Mouse (Mus musculus) layer of hippocampus, adult 8-10 months (tissue): Measurements from ENCODE around the gene Aagab. TPM values are rescaled to one million over a fixed set of nuclear protein-coding genes. Genes with fewer than 3 reads are reported as not detected.

Experiments used
- DNase-seq, 2 experiments: peaks; one replicate each; pipeline ENCODE4 v3.0.0; 2022; ENCODE audit warnings: low spot score in 2 of 2
- total RNA-seq, 4 experiments: library from RNA; stranded (reverse); gene quantifications; 2 replicates each; pipeline ENCODE4 v1.2.4; 2022

Gene Aagab
- total RNA-seq, 4 experiments from 2014 or later, result 50.0 to 62.6 (median 61.7) TPM

DNA sequence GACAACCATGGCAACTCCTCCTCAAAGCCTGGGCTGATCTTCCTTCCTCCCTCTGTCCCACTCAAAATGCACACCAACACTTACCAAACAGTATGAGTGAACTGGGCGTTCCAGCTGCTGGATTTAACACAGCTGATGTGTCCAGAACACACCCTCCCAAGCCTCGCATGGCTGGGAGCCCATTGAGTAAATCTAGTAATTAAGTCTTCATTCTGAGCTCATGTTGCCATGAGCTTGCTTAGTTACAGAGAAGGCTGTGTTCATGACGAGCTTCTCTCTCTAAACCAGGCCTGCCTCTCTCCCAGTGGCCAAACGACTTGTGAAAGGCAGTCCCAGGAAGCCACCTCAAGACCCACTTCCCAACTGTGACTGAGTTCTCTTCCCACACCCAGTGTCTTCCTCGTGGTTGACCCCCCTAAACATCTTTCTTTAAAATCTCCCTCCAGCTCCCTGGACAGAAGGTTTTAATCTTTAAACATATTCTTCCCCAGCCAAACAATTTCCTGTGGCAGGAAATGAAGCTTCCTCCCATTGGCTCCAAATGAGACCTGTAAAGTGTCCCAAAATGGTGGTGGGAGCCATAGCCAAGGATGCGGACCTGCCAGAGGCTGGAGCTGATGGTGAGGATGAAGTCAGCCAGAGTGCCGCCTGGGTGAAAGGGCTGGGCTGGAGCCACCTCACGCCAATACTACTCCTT, 70.5 kb downstream of the Aagab start:
- no peak for DNase-seq

DNA sequence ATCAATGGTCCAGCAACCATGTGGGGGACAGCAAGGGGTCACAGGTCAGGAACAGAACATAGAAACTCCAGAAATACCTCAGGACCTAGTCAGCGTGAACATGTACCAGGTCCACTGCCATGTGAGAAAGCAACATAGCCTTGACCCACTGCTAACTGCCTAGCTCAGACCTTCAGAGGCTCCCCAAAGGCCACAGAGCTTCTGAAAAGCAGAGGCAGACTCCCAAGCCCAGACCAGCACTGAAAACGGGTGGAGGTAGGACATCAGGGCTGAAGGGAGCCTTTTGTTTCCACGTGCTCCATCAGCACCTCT, 71.0 kb downstream of the Aagab start:
- no peak for DNase-seq

DNA sequence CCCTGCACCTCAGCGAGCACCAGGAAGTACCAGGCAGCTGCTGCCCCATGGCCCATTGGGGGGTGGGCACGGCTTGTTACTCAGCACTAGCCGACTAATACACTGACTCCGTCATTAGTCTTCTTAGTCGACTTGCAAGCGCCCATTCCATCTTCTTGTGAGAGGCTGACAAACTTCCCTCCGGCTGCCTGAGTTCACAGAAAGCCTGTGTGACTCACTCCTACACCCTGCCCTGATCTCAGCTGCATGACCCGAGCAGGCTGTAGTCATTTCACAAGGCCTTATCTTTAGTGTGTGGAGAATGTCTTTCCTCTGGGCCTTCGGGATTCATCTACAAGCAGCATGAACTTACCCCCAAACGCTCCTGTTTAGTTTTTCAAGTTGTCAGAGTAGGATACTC, 72.2 kb downstream of the Aagab start:
- no peak for DNase-seq

DNA sequence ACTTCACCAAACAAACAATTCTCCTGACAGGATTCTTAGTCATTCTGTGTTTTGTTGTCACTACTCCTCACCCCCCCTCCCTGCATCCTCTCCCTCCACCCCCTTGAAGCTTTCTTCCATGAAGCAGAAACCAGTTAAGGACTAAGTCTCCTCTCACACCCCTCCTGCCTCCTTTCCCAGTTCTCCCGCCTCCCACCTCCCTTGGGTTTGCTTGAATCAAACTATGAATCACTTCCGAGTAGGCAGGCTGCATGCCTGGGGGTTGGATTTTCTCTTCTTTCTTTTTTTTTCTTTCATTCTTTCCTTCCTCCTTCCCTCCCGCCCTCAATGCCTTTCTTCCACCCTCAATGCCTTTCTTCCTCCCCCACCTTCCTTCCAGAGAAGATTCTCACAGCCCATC, 75.2 kb downstream of the Aagab start:
- DNase-seq, result no peak

DNA sequence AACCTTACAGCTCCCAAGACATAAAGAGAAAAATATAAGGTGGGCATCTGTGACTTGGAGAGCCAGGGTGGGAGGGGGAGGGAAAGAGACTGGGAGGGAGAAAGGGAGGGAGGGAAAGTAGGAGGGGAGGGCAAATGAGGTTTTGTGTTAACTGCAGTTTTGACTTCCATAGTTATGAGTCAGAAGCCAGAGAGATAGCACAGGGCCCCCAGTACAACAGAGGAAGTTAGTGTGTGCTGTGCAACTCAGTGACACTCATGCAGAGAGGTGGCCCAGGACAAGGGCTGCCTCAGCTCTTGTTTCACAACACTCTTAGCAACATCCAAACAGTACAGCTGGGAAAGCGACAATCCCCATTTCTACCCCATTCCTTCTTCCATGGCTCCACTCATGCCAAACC, 75.6 kb downstream of the Aagab start:
- no peak for DNase-seq

DNA sequence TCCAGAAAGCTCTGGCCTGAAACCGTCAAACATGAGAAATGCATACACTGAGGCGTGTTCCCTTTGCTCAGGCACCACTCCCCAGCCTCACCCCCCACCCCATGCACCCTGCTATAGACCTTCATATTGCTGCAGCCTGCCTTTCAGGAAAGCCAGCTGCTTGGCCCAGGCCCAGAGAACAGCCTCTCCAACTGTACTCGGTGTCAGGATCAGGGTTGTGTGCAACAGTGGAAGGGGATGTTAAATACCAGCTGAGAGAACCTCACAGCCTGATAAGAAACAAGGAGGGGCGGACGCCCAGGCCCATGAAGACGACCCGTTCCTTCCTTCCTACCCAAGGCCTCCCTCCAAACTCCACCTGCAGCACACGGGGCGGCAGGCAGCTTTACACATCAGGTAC, 79.8 kb downstream of the Aagab start:
- no peak for DNase-seq

- DNase-seq, result no peak
Observed at GRCm38 (mm10) chr9:63682943-63683342, 80.5 kb downstream of the Aagab start.

GRCm38 (mm10) chr9:63684277-63684676, 81.8 kb downstream of the Aagab start:
- no peak for DNase-seq

DNA sequence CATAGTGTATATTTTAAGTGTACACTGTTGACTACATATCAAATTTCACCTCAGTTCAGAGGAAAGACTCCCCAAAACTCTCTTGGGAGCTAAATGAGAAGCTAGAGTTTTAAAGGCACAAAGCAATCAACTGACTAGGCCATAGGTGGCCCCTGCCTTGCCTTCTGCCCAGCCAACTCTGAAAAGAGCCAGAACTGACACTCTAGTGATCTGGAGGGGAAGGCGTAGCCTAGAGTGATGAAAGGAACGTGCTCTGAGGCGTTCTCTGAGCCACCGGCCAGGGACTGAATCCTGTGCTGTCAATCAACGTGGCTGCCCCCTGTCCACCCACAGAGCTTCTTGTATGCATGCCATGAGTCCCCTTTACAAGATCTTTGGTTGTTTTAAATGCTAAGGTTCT, 82.9 kb downstream of the Aagab start:
- no peak for DNase-seq

GRCm38 (mm10) chr9:63687413-63688015, 85.1 kb downstream of the Aagab start:
- DNase-seq, result no peak

DNA sequence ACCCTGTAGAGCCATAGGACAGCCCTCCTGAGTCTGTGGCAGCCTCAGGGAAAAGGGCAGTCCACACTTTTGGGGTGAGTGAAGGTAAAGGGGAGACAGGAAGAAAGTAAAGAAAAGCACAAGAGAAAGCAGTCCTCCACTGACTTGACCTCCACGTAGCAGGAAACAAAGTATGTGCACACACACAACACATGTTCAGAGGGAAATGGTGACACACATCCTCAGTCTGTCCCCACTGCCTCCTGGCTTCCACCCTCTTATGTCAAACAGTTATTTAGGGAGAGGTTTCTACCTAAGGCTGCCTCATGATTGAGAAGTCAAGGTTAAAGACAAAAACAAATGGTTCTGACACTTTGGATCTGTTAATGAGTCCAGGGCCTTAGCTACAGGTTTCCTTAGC, 88.1 kb downstream of the Aagab start:
- no peak for DNase-seq

DNA sequence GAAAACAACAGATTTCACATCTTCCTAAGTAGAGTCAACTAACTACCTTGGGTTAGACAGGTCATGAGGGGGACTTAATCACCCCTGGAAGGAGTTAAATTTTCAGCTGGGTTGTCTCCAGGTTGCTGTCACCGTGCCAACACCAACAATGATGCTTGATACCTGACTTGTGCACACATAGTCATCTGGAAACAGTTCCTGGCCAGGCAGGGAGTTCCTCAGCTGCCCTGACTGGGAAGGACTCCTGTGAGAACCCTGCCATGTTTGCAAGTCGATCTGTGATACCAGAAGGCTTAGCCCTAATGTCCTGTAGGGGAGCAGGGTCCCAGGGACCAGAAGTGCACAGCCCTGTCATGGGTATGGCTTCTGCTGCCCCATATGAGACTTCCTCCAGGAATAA, 89.5 kb downstream of the Aagab start:
- DNase-seq, result no peak

Other genes with a start within 250 kb of the Aagab start
- gene Map2k5, start 224.8 kb upstream of the Aagab start, total RNA-seq, result 10 to 100 TPM; 32.2 to 34.9 (median 34.5) TPM
- gene 2300009A05Rik, start 203.4 kb upstream of the Aagab start, total RNA-seq, result 10 to 100 TPM; 16.6 to 25.9 (median 24.4) TPM
- under 1 TPM in 1 of 4 experiments, not detected in 3; 0.18 TPM for gene Iqch, start 167 bp upstream of the Aagab start, total RNA-seq
- gene Smad3, start 155.3 kb downstream of the Aagab start, total RNA-seq, result 10 to 100 TPM; 48.8 to 57.3 (median 53.6) TPM